Mouse (Mus musculus): ENCODE results near the gene Uckl1.

Uckl1 gene

DNA sequence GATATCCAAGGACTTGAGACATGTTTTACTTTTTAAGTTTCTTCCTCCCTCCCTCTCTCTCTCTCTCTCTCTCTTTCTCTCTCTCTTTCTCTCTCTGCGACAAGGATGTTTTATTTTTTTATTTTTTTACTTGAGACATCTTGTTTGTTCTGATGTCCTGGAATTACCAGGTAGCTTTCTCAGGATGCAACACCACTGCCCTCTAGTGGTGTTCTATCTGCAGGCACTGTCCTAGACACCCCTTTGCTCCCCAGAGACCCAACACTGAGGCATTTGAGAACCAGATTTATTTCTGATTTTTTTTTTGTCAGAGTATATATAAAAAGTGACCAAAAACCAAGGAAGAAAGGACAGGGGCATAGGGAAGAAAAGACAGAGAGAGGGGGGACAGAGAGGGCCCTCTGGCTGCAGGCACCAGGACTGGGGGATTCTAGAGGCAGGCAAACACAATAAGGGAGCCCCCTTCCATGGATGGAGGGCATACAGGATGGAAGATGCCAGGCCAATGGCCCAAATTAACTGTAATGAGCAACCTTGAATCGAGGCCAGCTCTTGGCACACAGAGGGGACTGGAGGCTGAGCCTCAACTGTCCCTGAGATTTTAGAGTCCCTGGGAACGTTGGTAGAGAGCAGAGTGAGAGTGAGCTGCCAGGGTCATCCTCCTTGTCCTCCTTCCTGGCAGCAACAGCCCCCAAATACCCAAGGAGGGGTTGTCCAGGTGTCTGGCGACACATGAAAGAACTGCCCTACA lies 10.4 kb upstream of the Uckl1 start:
- no peak for TF ChIP-seq GATA4 (IDR thresholded peaks at IDR 0.05; ENCODE audit: insufficient replicate concordance, low read length)

- TF ChIP-seq GATA4 (IDR thresholded peaks at IDR 0.05; ENCODE audit: insufficient replicate concordance, low read length) = no peak
These were observed 9.2 kb upstream of the Uckl1 start for GRCm38 (mm10) chr2:181593937-181594336.

DNA sequence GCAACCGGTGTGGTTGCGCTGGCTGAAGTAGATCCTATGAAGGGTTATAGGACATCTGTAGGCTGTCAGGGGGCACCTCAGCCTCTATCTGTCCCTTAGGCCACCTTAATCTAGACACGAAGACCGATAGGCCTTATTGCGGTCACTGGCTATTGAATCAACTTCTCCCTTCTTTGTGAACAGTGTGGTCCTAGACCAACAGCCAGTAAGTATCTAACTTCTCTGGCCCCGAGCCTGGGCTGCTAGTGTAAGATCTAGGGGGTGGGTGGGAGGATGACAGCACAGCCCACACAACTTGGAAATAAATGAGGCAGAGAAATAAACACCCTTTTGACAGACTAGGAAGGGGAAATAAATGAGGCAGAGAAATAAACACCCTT lies 8.3 kb upstream of the Uckl1 start:
- TF ChIP-seq GATA4 (IDR thresholded peaks at IDR 0.05; ENCODE audit: insufficient replicate concordance, low read length) = no peak

- no peak for TF ChIP-seq GATA4 (IDR thresholded peaks at IDR 0.05; ENCODE audit: insufficient replicate concordance, low read length)
These were observed 7.7 kb upstream of the Uckl1 start, which contains the start of gene Zfp512b for GRCm38 (mm10) chr2:181592231-181593041. Gene Zfp512b, minus strand, starts transcription at chr2:181592803.

DNA sequence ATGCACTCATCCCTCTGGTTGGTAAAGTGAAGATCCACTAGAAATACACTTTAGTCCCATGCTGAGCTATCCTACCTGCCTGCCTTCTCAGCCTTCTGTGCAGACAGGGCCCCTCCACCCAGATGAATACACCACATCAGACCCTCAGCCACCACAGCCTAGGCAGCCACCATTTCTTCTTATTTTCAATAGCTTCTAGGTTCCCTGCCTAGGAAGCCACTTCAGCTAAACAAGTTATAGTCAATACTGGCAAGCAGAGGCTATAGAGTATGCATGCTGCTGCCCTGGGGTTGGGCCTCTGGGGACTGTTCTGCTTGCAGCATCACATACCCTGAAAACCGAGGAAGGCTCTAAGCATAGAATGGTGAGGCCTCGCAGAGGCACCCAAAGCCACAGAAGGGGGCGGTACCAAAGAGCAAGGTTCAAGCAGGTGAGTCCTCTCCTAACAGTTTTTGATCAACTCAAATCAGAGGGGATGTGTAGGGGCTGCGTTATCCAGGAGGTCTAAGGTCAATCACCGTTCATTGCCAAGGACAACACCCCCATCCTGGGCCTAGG lies 6.9 kb upstream of the Uckl1 start, which contains the start of gene Prpf6:
Gene Prpf6 (plus strand): TSS at position 341 of the 558 bp plus-strand sequence.
- no peak for TF ChIP-seq GATA4 (IDR thresholded peaks at IDR 0.05; ENCODE audit: insufficient replicate concordance, low read length)

- no peak for TF ChIP-seq GATA4 (IDR thresholded peaks at IDR 0.05; ENCODE audit: insufficient replicate concordance, low read length)
These were observed 5.8 kb upstream of the Uckl1 start for GRCm38 (mm10) chr2:181590471-181590870.

GRCm38 (mm10) chr2:181589732-181590105 lies 5.0 kb upstream of the Uckl1 start:
- TF ChIP-seq GATA4 (IDR thresholded peaks at IDR 0.05; ENCODE audit: insufficient replicate concordance, low read length) = no peak

DNA sequence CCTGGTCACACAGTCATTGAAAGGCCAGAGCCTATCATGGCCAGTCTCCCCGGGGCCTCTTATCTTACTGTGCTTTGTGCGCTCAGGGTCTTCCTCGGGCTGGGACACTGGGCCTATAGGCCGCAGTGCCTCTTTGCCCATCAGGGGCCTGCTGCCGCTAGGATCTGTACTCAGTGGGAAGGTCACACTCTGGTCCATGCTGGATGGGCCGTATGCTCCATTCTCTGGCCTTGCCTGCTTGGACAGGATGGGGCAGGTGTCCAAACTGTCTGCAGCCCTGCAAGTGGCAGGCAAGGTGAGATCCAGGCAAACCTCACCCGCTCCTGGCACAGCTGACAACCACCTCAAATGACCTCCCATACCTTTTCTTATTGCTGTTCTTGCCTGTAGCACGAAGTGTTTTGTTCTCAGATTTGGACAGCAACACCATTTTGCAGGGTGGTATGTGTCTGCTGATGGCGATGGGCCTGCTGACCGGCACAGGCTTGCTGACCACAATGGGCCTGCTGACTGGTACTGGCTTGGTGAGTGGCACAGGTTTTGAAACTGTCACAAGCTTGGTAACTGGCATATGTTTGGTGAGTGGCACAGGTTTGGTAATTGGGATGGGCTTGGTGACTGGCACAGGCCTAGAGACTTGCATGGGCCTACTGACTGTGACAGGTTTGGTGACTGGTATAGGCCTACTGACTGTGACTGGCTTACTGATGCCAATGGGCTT lies 4.5 kb upstream of the Uckl1 start:
- no peak for TF ChIP-seq GATA4 (IDR thresholded peaks at IDR 0.05; ENCODE audit: insufficient replicate concordance, low read length)

- no peak for TF ChIP-seq GATA4 (IDR thresholded peaks at IDR 0.05; ENCODE audit: insufficient replicate concordance, low read length)
These were observed 3.6 kb upstream of the Uckl1 start for GRCm38 (mm10) chr2:181588229-181588780.

DNA sequence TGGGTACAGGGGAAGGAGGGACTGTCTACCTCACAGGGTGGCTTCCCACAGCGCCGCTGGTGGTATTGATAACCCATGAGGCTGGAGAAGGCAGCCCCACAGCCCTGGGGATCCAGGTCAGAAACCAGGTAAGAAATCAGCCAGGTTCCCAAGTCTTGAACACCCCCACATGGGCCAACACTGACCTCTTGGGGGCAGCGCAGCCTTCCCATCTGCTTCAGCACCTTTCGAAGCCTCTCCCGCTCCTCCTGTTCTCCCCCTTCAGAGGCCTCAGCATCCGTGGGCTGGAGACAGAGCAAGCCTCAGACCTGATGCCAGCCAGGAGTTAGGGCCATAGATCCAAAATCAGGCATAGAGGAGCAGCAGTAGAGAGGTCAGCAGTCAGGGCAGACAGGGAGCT lies 3.1 kb upstream of the Uckl1 start:
- TF ChIP-seq GATA4 (IDR thresholded peaks at IDR 0.05; ENCODE audit: insufficient replicate concordance, low read length) = no peak

DNA sequence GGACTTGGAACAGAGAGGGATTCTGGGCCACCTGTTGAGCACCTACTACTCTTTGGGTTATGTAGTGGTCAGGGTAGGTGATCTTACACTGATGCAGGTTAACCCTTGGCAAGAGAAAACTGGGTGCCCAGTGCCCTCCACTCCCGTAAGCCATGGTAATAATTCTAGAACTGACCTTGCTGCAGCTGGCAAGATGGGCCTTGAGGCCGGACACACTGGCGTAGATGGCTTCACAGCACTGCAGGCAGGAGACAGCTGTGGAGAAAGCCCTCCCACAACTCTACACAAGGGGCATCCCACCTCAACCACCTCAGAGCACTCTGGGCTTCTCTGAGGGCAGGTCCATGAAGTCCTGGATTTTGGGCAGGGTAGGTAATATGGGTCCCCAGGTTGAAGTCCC lies 1.4 kb upstream of the Uckl1 start:
- no peak for TF ChIP-seq GATA4 (IDR thresholded peaks at IDR 0.05; ENCODE audit: insufficient replicate concordance, low read length)

DNA sequence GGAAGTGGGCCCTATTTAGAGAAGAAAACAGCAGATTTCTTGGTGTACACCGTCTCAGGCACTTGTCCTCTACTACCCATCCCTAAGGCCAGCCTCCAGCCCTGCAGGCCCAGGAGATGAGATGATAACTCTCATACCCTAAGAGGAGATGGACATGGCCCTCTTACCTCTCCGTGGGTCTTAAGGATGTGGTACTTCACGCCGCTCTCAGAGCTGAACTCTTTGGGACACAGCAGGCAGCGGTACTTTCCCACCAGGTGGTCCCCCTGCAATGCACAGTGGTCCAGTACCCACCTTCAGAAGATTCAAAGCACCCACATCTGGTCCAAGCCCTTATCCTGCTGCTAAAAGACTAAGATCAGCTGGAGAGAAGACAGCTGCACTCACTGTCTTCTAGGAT lies 814 bp upstream of the Uckl1 start:
- no peak for TF ChIP-seq GATA4 (IDR thresholded peaks at IDR 0.05; ENCODE audit: insufficient replicate concordance, low read length)

DNA sequence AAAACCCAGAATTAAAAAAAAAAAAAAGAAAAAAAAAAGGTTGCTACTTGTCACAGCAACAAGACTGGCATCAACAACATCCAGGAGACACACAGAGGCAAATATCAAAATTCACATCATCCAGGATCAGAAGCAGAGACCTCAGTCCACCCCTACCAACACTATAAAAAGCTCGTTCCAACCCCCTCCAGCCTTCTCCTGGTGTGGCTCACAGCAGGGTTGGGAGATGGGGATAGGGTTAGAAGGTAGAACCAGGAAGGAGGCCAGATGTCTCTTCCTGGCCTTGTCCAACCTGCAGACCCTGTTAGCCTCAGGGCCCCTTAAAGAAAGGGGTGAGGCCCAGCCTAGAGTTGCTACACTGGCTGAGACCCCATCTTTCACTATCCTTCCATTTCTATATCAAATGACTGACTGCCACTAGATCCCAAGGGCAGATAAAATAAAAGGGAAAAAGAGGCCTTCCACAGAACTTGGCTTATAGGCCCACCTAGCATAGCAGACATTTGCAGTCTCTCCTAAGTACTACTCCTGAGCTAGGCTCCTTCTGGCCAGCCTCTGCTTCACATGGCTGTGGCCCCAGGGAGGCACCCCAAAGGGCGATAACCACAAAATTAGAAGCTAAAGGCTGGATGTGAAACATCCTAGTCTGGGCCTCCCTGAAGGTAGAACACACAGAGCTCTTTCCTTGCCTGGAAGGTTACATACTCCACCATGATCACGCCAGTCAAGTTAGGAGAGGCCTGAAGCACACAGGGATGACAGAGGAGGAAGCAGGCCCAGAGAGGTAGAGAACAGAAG lies 1.0 kb downstream of the Uckl1 start:
- TF ChIP-seq GATA4 (IDR thresholded peaks at IDR 0.05; ENCODE audit: insufficient replicate concordance, low read length) = no peak

DNA sequence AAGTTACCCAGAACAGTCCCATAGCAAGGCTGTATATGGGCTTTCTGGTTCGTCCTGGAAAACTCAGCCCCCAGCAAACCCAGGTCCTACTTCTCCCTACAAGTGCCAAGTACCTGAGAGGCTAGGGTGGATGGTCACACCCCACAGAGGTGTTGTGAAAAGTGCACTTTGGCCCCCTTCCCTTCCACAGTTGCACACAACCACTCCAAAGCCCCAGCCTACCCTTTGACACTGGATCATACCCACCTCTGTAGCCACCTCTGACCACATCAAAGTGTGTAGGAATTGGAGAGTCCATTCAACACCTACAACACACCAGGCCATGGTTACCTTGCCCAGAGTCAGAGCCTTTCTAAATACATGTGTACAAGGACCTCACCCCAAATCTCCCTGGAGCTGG lies 1.8 kb downstream of the Uckl1 start:
- TF ChIP-seq GATA4 (IDR thresholded peaks at IDR 0.05; ENCODE audit: insufficient replicate concordance, low read length) = no peak

Measured in liver, adult (tissue).